Mouse (Mus musculus) cerebellum, adult 2 months (tissue): ENCODE data around the gene B230104I21Rik.

Source experiments
- CTCF ChIP-seq: fragments of 200-500 bp; IDR thresholded peaks from 2 replicates; pipeline ENCODE4 v1.5.1; 2011; ENCODE audit warnings: low read depth, mild to moderate bottlenecking, control low read depth, low read length, moderate library complexity, borderline replicate concordance; ENCODE audit not compliant: insufficient read depth
- POLR2A ChIP-seq: fragments of 200-500 bp; IDR thresholded peaks from 2 replicates; pipeline ENCODE4 v1.6.1; 2011; ENCODE audit warnings: low read length, control low read depth, borderline replicate concordance; ENCODE audit not compliant: insufficient read depth

GRCm38 (mm10) chr4:154385918-154386317, 50.0 kb downstream of the B230104I21Rik start:
- TF ChIP-seq CTCF (no peak), POLR2A (no peak)
